Mouse (Mus musculus) MEL (cell line): Measurements from ENCODE around the gene Nop58. TPM values are rescaled to one million over a fixed set of nuclear protein-coding genes. Genes with fewer than 3 reads are reported as not detected.
A peak's percentile ranks its signal among the peaks of the same experiment; 100 is the strongest.

Experiments used
- DNase-seq: peaks from one replicate; pipeline ENCODE4 v3.0.0; 2011; ENCODE audit warnings: low read depth, low spot score
- H3K27ac ChIP-seq: 2 replicates; pipeline ENCODE4 v1.5.1; 2012; ENCODE audit warnings: low read depth, mild to moderate bottlenecking, control low read depth, low read length, moderate library complexity; ENCODE audit not compliant: control insufficient read depth
- H3K27me3 ChIP-seq, 2 experiments: fragments of 150-350 bp in 1 of 2; sonication (generic) in 1 of 2; 2 replicates each; pipeline ENCODE4 v1.6.1; 2012; ENCODE audit warnings: low read length in 2 of 2, mild to moderate bottlenecking in 2 of 2, improper control_type of control experiment in 1 of 2, moderate library complexity in 1 of 2; ENCODE audit not compliant: insufficient read depth in 2 of 2, control insufficient read depth in 1 of 2
- H3K36me3 ChIP-seq, 2 experiments: 2 replicates each; pipeline ENCODE4 v1.6.1; 2012 to 2014; ENCODE audit warnings: low read length in 2 of 2, improper control_type of control experiment in 1 of 2, inconsistent platforms in 1 of 2, mild to moderate bottlenecking in 1 of 2; ENCODE audit not compliant: insufficient read depth in 2 of 2, control insufficient read depth in 1 of 2
- H3K4me1 ChIP-seq, 2 experiments: fragments of 150-350 bp in 1 of 2; sonication (generic) in 1 of 2; 2 replicates each; pipeline ENCODE4 v1.6.1; 2012; ENCODE audit warnings: low read length in 2 of 2, improper control_type of control experiment in 1 of 2, mild to moderate bottlenecking in 1 of 2; ENCODE audit not compliant: insufficient read depth in 2 of 2, control insufficient read depth in 1 of 2
- H3K4me3 ChIP-seq, 2 experiments: fragments of 150-350 bp in 1 of 2; sonication (generic) in 1 of 2; 2 replicates each; pipeline ENCODE4 v1.5.1; 2012; ENCODE audit warnings: low read depth in 2 of 2, low read length in 2 of 2, mild to moderate bottlenecking in 2 of 2, moderate library complexity in 2 of 2, control low read depth in 1 of 2, improper control_type of control experiment in 1 of 2; ENCODE audit not compliant: control insufficient read depth in 1 of 2, insufficient read depth in 1 of 2
- H3K79me2 ChIP-seq: 2 replicates; pipeline ENCODE4 v1.6.1; 2012; ENCODE audit warnings: mild to moderate bottlenecking, low read length, moderate library complexity; ENCODE audit not compliant: control insufficient read depth, poor library complexity, insufficient read depth
- H3K9ac ChIP-seq: 2 replicates; pipeline ENCODE4 v1.6.1; 2012; ENCODE audit warnings: low read depth, mild to moderate bottlenecking, control low read depth, low read length, moderate library complexity; ENCODE audit not compliant: control insufficient read depth, poor library complexity, severe bottlenecking
- H3K9me3 ChIP-seq: fragments of 150-350 bp; sonication (generic); replicated peaks from 2 replicates; pipeline ENCODE4 v1.6.1; 2012; ENCODE audit warnings: mild to moderate bottlenecking, low read length, improper control_type of control experiment, moderate library complexity; ENCODE audit not compliant: insufficient read depth
- CHD2 ChIP-seq: IDR thresholded peaks from 2 replicates; pipeline ENCODE4 v1.6.1; 2011; ENCODE audit warnings: low read length, improper control_type of control experiment
- CTCF ChIP-seq, 3 experiments: IDR thresholded peaks in 2 of 3; conservative IDR thresholded peaks in 1 of 3; 2 replicates each; pipeline ENCODE4 v1.5.1; 2011 to 2012; ENCODE audit warnings: low read length in 3 of 3, low read depth in 2 of 3, mild to moderate bottlenecking in 2 of 3, improper control_type of control experiment in 1 of 3, inconsistent platforms in 1 of 3, mixed read lengths in 1 of 3, moderate library complexity in 1 of 3; ENCODE audit not compliant: control insufficient read depth in 1 of 3, insufficient read depth in 1 of 3, poor library complexity in 1 of 3, severe bottlenecking in 1 of 3
- ELF1 ChIP-seq: IDR thresholded peaks from 2 replicates; pipeline ENCODE4 v1.6.1; 2014; ENCODE audit warnings: low read depth, mild to moderate bottlenecking, inconsistent platforms, low read length, improper control_type of control experiment, moderate library complexity
- EP300 ChIP-seq, 2 experiments: IDR thresholded peaks; 2 replicates each; pipeline ENCODE4 v1.6.1; 2011; ENCODE audit warnings: improper control_type of control experiment in 2 of 2, low read length in 2 of 2, low read depth in 1 of 2, mild to moderate bottlenecking in 1 of 2
- ETS1 ChIP-seq: IDR thresholded peaks from 2 replicates; pipeline ENCODE4 v1.6.1; 2012; ENCODE audit warnings: low read depth, mild to moderate bottlenecking, inconsistent platforms, low read length, improper control_type of control experiment, moderate library complexity
- GATA1 ChIP-seq: IDR thresholded peaks from 2 replicates; pipeline ENCODE4 v1.6.1; 2011; ENCODE audit warnings: low read depth, low read length, improper control_type of control experiment
- HCFC1 ChIP-seq: IDR thresholded peaks from 2 replicates; pipeline ENCODE4 v1.6.1; 2012; ENCODE audit warnings: low read depth, mild to moderate bottlenecking, inconsistent platforms, low read length, improper control_type of control experiment, moderate library complexity
- JUND ChIP-seq: IDR thresholded peaks from 2 replicates; pipeline ENCODE4 v1.6.1; 2011; ENCODE audit warnings: low read depth, mild to moderate bottlenecking, improper control_type of control experiment, low read length
- KAT2A ChIP-seq: conservative IDR thresholded peaks from 2 replicates; pipeline ENCODE4 v1.6.1; 2012; ENCODE audit warnings: low read depth, low read length, improper control_type of control experiment, inconsistent platforms
- MAX ChIP-seq: IDR thresholded peaks from 2 replicates; pipeline ENCODE4 v1.6.1; 2011; ENCODE audit warnings: low read length, improper control_type of control experiment
- MAZ ChIP-seq: IDR thresholded peaks from 2 replicates; pipeline ENCODE4 v1.6.1; 2012; ENCODE audit warnings: low read depth, mild to moderate bottlenecking, inconsistent platforms, low read length, improper control_type of control experiment
- MXI1 ChIP-seq: IDR thresholded peaks from 2 replicates; pipeline ENCODE4 v1.6.1; 2011; ENCODE audit warnings: mild to moderate bottlenecking, low read depth, low read length, improper control_type of control experiment
- MYC ChIP-seq: IDR thresholded peaks from 2 replicates; pipeline ENCODE4 v1.6.1; 2011; ENCODE audit warnings: low read depth, mild to moderate bottlenecking, low read length, improper control_type of control experiment, moderate library complexity
- POLR2A ChIP-seq, 2 experiments: IDR thresholded peaks; 2 replicates each; pipeline ENCODE4 v1.6.1; 2011 to 2012; ENCODE audit warnings: low read length in 2 of 2, mild to moderate bottlenecking in 2 of 2, control low read depth in 1 of 2, improper control_type of control experiment in 1 of 2, low read depth in 1 of 2, moderate library complexity in 1 of 2; ENCODE audit not compliant: control insufficient read depth in 1 of 2, insufficient read depth in 1 of 2, poor library complexity in 1 of 2
- POLR2AphosphoS2 ChIP-seq: IDR thresholded peaks from 2 replicates; pipeline ENCODE4 v1.6.1; 2011; ENCODE audit warnings: low read length, improper control_type of control experiment
- POLR2AphosphoS5 ChIP-seq: IDR thresholded peaks from 2 replicates; pipeline ENCODE4 v1.6.1; 2012; ENCODE audit warnings: low read depth, borderline replicate concordance, mild to moderate bottlenecking, inconsistent platforms, low read length, moderate library complexity, mixed read lengths
- SIN3A ChIP-seq: IDR thresholded peaks from 2 replicates; pipeline ENCODE4 v1.6.1; 2012; ENCODE audit warnings: low read length, improper control_type of control experiment, inconsistent platforms
- TBP ChIP-seq: IDR thresholded peaks from 2 replicates; pipeline ENCODE4 v1.8.0; 2011; ENCODE audit warnings: low read depth, low read length, improper control_type of control experiment
- TCF12 ChIP-seq: IDR thresholded peaks from 2 replicates; pipeline ENCODE4 v1.6.1; 2014; ENCODE audit warnings: low read depth, mild to moderate bottlenecking, inconsistent platforms, low read length, improper control_type of control experiment, moderate library complexity
- UBTF ChIP-seq: IDR thresholded peaks from 2 replicates; pipeline ENCODE4 v1.6.1; 2012; ENCODE audit warnings: low read depth, mild to moderate bottlenecking, inconsistent platforms, low read length, improper control_type of control experiment, moderate library complexity, borderline replicate concordance; ENCODE audit not compliant: insufficient read depth
- USF1 ChIP-seq: IDR thresholded peaks from 2 replicates; pipeline ENCODE4 v1.6.1; 2014; ENCODE audit warnings: low read depth, mild to moderate bottlenecking, inconsistent platforms, low read length, improper control_type of control experiment, moderate library complexity
- USF2 ChIP-seq, 2 experiments: IDR thresholded peaks; 2 replicates each; pipeline ENCODE4 v1.6.1; 2011 to 2012; ENCODE audit warnings: improper control_type of control experiment in 2 of 2, low read length in 2 of 2, borderline replicate concordance in 1 of 2, inconsistent platforms in 1 of 2, low read depth in 1 of 2, mild to moderate bottlenecking in 1 of 2; ENCODE audit not compliant: insufficient read depth in 1 of 2
- ZMIZ1 ChIP-seq: IDR thresholded peaks from 2 replicates; pipeline ENCODE4 v1.6.1; 2012; ENCODE audit warnings: low read depth, mild to moderate bottlenecking, inconsistent platforms, low read length, improper control_type of control experiment, moderate library complexity
- ZNF384 ChIP-seq: IDR thresholded peaks from 2 replicates; pipeline ENCODE4 v1.6.1; 2012; ENCODE audit warnings: low read depth, mild to moderate bottlenecking, inconsistent platforms, low read length, improper control_type of control experiment
- polyA plus RNA-seq, 2 experiments: library from polyadenylated mRNA; stranded (reverse) in 1 of 2; unstranded in 1 of 2; fragments of >175 nt in 1 of 2; fragments of >200 nt in 1 of 2; gene quantifications; 2 replicates each; pipeline versions ENCODE4 v1.2.1 to v1.2.4; 2012; ENCODE audit warnings: low replicate concordance in 2 of 2, low read depth in 1 of 2; ENCODE audit not compliant: insufficient read length in 2 of 2, insufficient read depth in 1 of 2, missing spikeins in 1 of 2
- total RNA-seq: library from RNA; depleted of rRNA; stranded (reverse); fragments of 300-350 nt; gene quantifications from 2 replicates; pipeline ENCODE4 v1.2.3, GENCODE M21; 2012

Gene Nop58
- total and polyA plus RNA-seq, 3 experiments: 474 to 1,828 (median 590) TPM

- TF ChIP-seq JUND: no peak
Measured at GRCm38 (mm10) chr1:59668871-59669270, 15.9 kb upstream of the Nop58 start (continued).

- no peak for TF ChIP-seq KAT2A
- TF ChIP-seq UBTF: no peak
- TF ChIP-seq MXI1: no peak; the same call in 1 of the 2 replicates
- TF ChIP-seq MAX: no peak
- no peak for TF ChIP-seq ETS1
- 0 out of 2 replicates have a peak, but pooled peaks have one; percentile 57 for TF ChIP-seq SIN3A
- no peak for TF ChIP-seq GATA1
- TF ChIP-seq ZNF384: peak; percentile 90
- TF ChIP-seq CHD2: no peak
- no peak for TF ChIP-seq TCF12
- TF ChIP-seq POLR2AphosphoS2: no peak
- no peak for TF ChIP-seq USF1
- TF ChIP-seq MAZ: 0 out of 2 replicates have a peak, but pooled peaks have one; percentile 25
- TF ChIP-seq JUND: no peak
- no peak for TF ChIP-seq ZMIZ1
- TF ChIP-seq MYC: 0 out of 2 replicates have a peak, but pooled peaks have one; percentile 6
- TF ChIP-seq POLR2A (IDR thresholded peaks at IDR 0.05; ENCODE audit: control insufficient read depth in 1 of 2, insufficient read depth in 1 of 2, low read depth in 1 of 2, low read length in 2 of 2, poor library complexity in 1 of 2): no peak
- peak; percentile 38; the same call in 1 of the 2 replicates for TF ChIP-seq TBP
- TF ChIP-seq HCFC1: peak; percentile 52
- TF ChIP-seq CTCF (IDR thresholded peaks at IDR 0.05 in 2 of 3, conservative IDR thresholded peaks at IDR 0.05 in 1 of 3; ENCODE audit: control insufficient read depth in 1 of 3, insufficient read depth in 1 of 3, low read depth in 2 of 3, low read length in 3 of 3, poor library complexity in 1 of 3, severe bottlenecking in 1 of 3): no peak
- no peak for TF ChIP-seq USF2 (IDR thresholded peaks at IDR 0.05; ENCODE audit: borderline replicate concordance in 1 of 2, insufficient read depth in 1 of 2, low read depth in 1 of 2, low read length in 2 of 2)
- no peak for TF ChIP-seq POLR2AphosphoS5
- no peak for TF ChIP-seq EP300 (IDR thresholded peaks at IDR 0.05; ENCODE audit: low read depth in 1 of 2, low read length in 2 of 2)
- 0 out of 2 replicates have a peak, but pooled peaks have one; percentile 36 for TF ChIP-seq ELF1
- DNase-seq: peak; percentile 79
Measured at GRCm38 (mm10) chr1:59669962-59670630, 14.7 kb upstream of the Nop58 start.

More at GRCm38 (mm10) chr1:59669962-59670630, 14.7 kb upstream of the Nop58 start:
- Histone ChIP-seq H3K4me3 (peak overlapping the region; percentile 77 to 89), H3K27me3 (no peaks in the 10 kb centered on the region), H3K4me1 (peaks cover 5 to 6% of the 10 kb centered on the region in 2 experiments), H3K9ac (peak overlapping the region; percentile 97), H3K9me3 (no peaks in the 10 kb centered on the region), H3K36me3 (peaks cover 0 to 20% of the 10 kb centered on the region in 2 experiments; a peak in 3 of 4 replicates), H3K27ac (peak overlapping the region; percentile 73), H3K79me2 (peaks cover 61% of the 10 kb centered on the region)
